Mouse (Mus musculus) megakaryocyte-erythroid progenitor cell, adult 5-6 weeks (primary cell): ENCODE measurements around the gene Thumpd1. TPM values are rescaled to one million over a fixed set of nuclear protein-coding genes. Genes with fewer than 3 reads are reported as not detected.

Experiments
- ATAC-seq: replicated peaks from 2 replicates; pipeline ENCODE4 v1.8.0; 2016; ENCODE audit warnings: mild to moderate bottlenecking, inconsistent platforms; ENCODE audit not compliant: severe bottlenecking, poor library complexity, low FRiP score, low TSS enrichment
- total RNA-seq, 2 experiments: library from RNA; stranded (forward) in 1 of 2; stranded (reverse) in 1 of 2; fragments of 200-1000, 215-1000 nt in 1 of 2; fragments of >200 nt in 1 of 2; fragmentation: Nextera tagmentation in 1 of 2; gene quantifications; 2 replicates each; pipeline ENCODE4 v1.2.3; 2014 to 2017

Gene Thumpd1
- total RNA-seq, 2 experiments from 2014 or later, result 48.7 to 135 TPM

- no peak for ATAC-seq
These were observed 37.9 kb downstream of the Thumpd1 start for GRCm38 (mm10) chr7:119682699-119683098.

GRCm38 (mm10) chr7:119680107-119680506 lies 40.5 kb downstream of the Thumpd1 start:
- no peak for ATAC-seq

- ATAC-seq, result peak; percentile 84
These were observed 47.1 kb downstream of the Thumpd1 start for GRCm38 (mm10) chr7:119673465-119673864.

GRCm38 (mm10) chr7:119670925-119671324 lies 49.7 kb downstream of the Thumpd1 start:
- ATAC-seq, result no peak

GRCm38 (mm10) chr7:119670395-119670794 lies 50.2 kb downstream of the Thumpd1 start:
- no peak for ATAC-seq

GRCm38 (mm10) chr7:119667893-119668292 lies 52.7 kb downstream of the Thumpd1 start:
- ATAC-seq, result no peak

Other genes with a start within 250 kb of the Thumpd1 start
- not detected in 2 replicates for gene Umod, start 241.5 kb downstream of the Thumpd1 start, total RNA-seq (2014; fragmentation: Nextera tagmentation)
- gene Umod, start 241.5 kb downstream of the Thumpd1 start, total RNA-seq (2017), result not detected in 2 replicates
- gene Acsm5, start 201.3 kb downstream of the Thumpd1 start, total RNA-seq (2014; fragmentation: Nextera tagmentation), result not detected in 2 replicates
- gene Acsm5, start 201.3 kb downstream of the Thumpd1 start, total RNA-seq (2017), result not detected in 2 replicates
- not detected in 2 replicates for gene Pdilt, start 197.3 kb downstream of the Thumpd1 start, total RNA-seq (2014; fragmentation: Nextera tagmentation)
- gene Pdilt, start 197.3 kb downstream of the Thumpd1 start, total RNA-seq (2017), result not detected in 2 replicates
- gene Acsm2, start 166.5 kb downstream of the Thumpd1 start, total RNA-seq (2014; fragmentation: Nextera tagmentation), result not detected in 2 replicates
- not detected in 2 replicates for gene Acsm2, start 166.5 kb downstream of the Thumpd1 start, total RNA-seq (2017)
- gene Acsm1, start 113.8 kb downstream of the Thumpd1 start, total RNA-seq (2014; fragmentation: Nextera tagmentation), result not detected in 2 replicates
- gene Acsm1, start 113.8 kb downstream of the Thumpd1 start, total RNA-seq (2017), result not detected in 2 replicates
- gene Acsm4, start 30.8 kb downstream of the Thumpd1 start, total RNA-seq (2014; fragmentation: Nextera tagmentation), result not detected in 2 replicates
- not detected in 2 replicates for gene Acsm4, start 30.8 kb downstream of the Thumpd1 start, total RNA-seq (2017)
- gene Acsm3, start 40.1 kb upstream of the Thumpd1 start, total RNA-seq (2014; fragmentation: Nextera tagmentation), result not detected in 2 replicates
- gene Acsm3, start 40.1 kb upstream of the Thumpd1 start, total RNA-seq (2017), result 0.23 TPM in 1 of 2 replicates, not detected in the other
- gene Rexo5, start 73.2 kb upstream of the Thumpd1 start, total RNA-seq (2014; fragmentation: Nextera tagmentation), result 68.4 and 72.0 TPM in 2 replicates
- 44.8 and 45.8 TPM in 2 replicates for gene Rexo5, start 73.2 kb upstream of the Thumpd1 start, total RNA-seq (2017)
- 23.0 and 32.7 TPM in 2 replicates for gene Eri2, start 73.3 kb upstream of the Thumpd1 start, total RNA-seq (2014; fragmentation: Nextera tagmentation)
- gene Eri2, start 73.3 kb upstream of the Thumpd1 start, total RNA-seq (2017), result 19.5 and 20.3 TPM in 2 replicates
- gene Lyrm1, start 175.1 kb upstream of the Thumpd1 start, total RNA-seq (2014; fragmentation: Nextera tagmentation), result 3.0 and 5.2 TPM in 2 replicates
- gene Lyrm1, start 175.1 kb upstream of the Thumpd1 start, total RNA-seq (2017), result 1.8 TPM in 1 of 2 replicates, not detected in the other
- gene Dcun1d3, start 175.5 kb upstream of the Thumpd1 start, total RNA-seq (2014; fragmentation: Nextera tagmentation), result 0.94 and 2.5 TPM in 2 replicates
- 2.2 and 4.7 TPM in 2 replicates for gene Dcun1d3, start 175.5 kb upstream of the Thumpd1 start, total RNA-seq (2017)